Mouse (Mus musculus) E14TG2a.4 (cell line): ENCODE measurements around the gene Cluh.

Source experiments
- CTCF ChIP-seq: conservative IDR thresholded peaks from 2 replicates; pipeline ENCODE4 v1.5.1; 2014; ENCODE audit warnings: low read length
- POU5F1 ChIP-seq: IDR thresholded peaks from 2 replicates; pipeline ENCODE4 v1.6.1; 2014; ENCODE audit warnings: low read length, borderline replicate concordance

GRCm38 (mm10) chr11:74665631-74666283 lies 16.5 kb downstream of the Cluh start:
- no peak for TF ChIP-seq CTCF
- TF ChIP-seq POU5F1, result no peak
